Mouse (Mus musculus) kidney, embryonic 16.5 days (tissue): ENCODE measurements around the gene Clip3. TPM values are rescaled to one million over a fixed set of nuclear protein-coding genes. Genes with fewer than 3 reads are reported as not detected.

Experiments
- ATAC-seq: fragments of 200-750 bp; cut with Nextera tagmentation; 2 replicates; pipeline ENCODE4 v1.8.0; 2017; ENCODE audit warnings: moderate TSS enrichment; ENCODE audit not compliant: low FRiP score, low TSS enrichment
- H3K27ac ChIP-seq: fragments of 300-500 bp; sonication (generic); 2 replicates; pipeline ENCODE4 v1.5.1; 2014; ENCODE audit warnings: low read length
- H3K27me3 ChIP-seq: fragments of 300-500 bp; sonication (generic); 2 replicates; pipeline ENCODE4 v1.6.1; 2014; ENCODE audit warnings: low read length, control low read depth, mixed read lengths; ENCODE audit not compliant: insufficient read depth
- H3K36me3 ChIP-seq: fragments of 300-500 bp; sonication (generic); 2 replicates; pipeline ENCODE4 v1.6.1; 2014; ENCODE audit warnings: low read length, control low read depth, mixed read lengths; ENCODE audit not compliant: insufficient read depth
- H3K4me1 ChIP-seq: fragments of 300-500 bp; sonication (generic); 2 replicates; pipeline ENCODE4 v1.6.1; 2014; ENCODE audit warnings: low read length, control low read depth, mixed read lengths; ENCODE audit not compliant: insufficient read depth
- H3K4me2 ChIP-seq: fragments of 300-500 bp; sonication (generic); replicated peaks from 2 replicates; pipeline ENCODE4 v1.6.1; 2014; ENCODE audit warnings: low read depth, low read length
- H3K4me3 ChIP-seq: fragments of 300-500 bp; sonication (generic); 2 replicates; pipeline ENCODE4 v1.5.1; 2014; ENCODE audit warnings: mild to moderate bottlenecking, low read length
- H3K9ac ChIP-seq: fragments of 300-500 bp; sonication (generic); replicated peaks from 2 replicates; pipeline ENCODE4 v1.6.1; 2014; ENCODE audit warnings: low read length
- H3K9me3 ChIP-seq: fragments of 300-500 bp; sonication (generic); 2 replicates; pipeline ENCODE4 v1.6.1; 2016; ENCODE audit warnings: low read length, control low read depth
- WGBS: fragments of 180-500 bp; shearing (Covaris S2); extraction: QIAGEN DNeasy Blood & Tissue Kit; methylation state at CpG from one replicate; pipeline ENCODE4 v1.1.7; 2014; 5-methylcytosine and 5-hydroxymethylcytosine counted together
- polyA plus RNA-seq: library from polyadenylated mRNA; unstranded; fragments of >200 nt; fragmentation: Nextera tagmentation; extraction: Ambion mirVana; gene quantifications from 2 replicates; pipeline ENCODE4 v1.2.1, GENCODE M21; 2015

Clip3 gene
- polyA plus RNA-seq, 1 experiment from 2014 or later = 27.2 TPM

- Histone ChIP-seq H3K27ac (no peak overlapping the region), H3K36me3 (peaks cover 11% of the 10 kb centered on the region), H3K27me3 (no peaks in the 10 kb centered on the region), H3K4me3 (no peak overlapping the region), H3K9me3 (no peaks in the 10 kb centered on the region), H3K9ac (no peak overlapping the region), H3K4me1 (peaks cover 27% of the 10 kb centered on the region), H3K4me2 (no peak overlapping the region)
- WGBS = 89% methylated on average over 12 of the region's 12 CpGs
- no peak for ATAC-seq
These were observed 18.6 kb downstream of the Clip3 start for GRCm38 (mm10) chr7:30310136-30310535.

- Histone ChIP-seq H3K9me3 (no peaks in the 10 kb centered on the region), H3K4me3 (peak overlapping the region; percentile 21), H3K36me3 (no peaks in the 10 kb centered on the region), H3K9ac (0 out of 2 replicates have a peak overlapping the region, but pooled peaks have one; percentile 28), H3K4me2 (peak overlapping the region; percentile 26; the same call in 1 of the 2 replicates), H3K27ac (peak overlapping the region; percentile 37; the same call in 1 of the 2 replicates), H3K27me3 (no peaks in the 10 kb centered on the region), H3K4me1 (peaks cover 27% of the 10 kb centered on the region)
- 31% methylated on average over 27 of the region's 27 CpGs for WGBS
- ATAC-seq = peak; percentile 31; the same call in 1 of the 2 replicates
These were observed 22.3 kb downstream of the Clip3 start for GRCm38 (mm10) chr7:30313666-30314320.

GRCm38 (mm10) chr7:30314721-30315155, 23.2 kb downstream of the Clip3 start, which contains the start of gene Syne4:
TSS of gene Syne4 (plus strand) at chr7:30314807.
- under 1% methylated on average over 9 of the region's 9 CpGs for WGBS
- H3K27ac ChIP-seq = peak within 1 kb of the TSS; percentile 83
- ATAC-seq = peak; percentile 84
- H3K27me3 ChIP-seq = no peaks in the 10 kb centered on the region
- H3K9me3 ChIP-seq = no peaks in the 10 kb centered on the region
- H3K4me2 ChIP-seq = peak within 1 kb of the TSS; percentile 59
- H3K4me1 ChIP-seq = peaks cover 21% of the 10 kb centered on the region
- no peaks in the 10 kb centered on the region for H3K36me3 ChIP-seq
- peak within 1 kb of the TSS; percentile 75 for H3K9ac ChIP-seq
- H3K4me3 ChIP-seq = peak within 1 kb of the TSS; percentile 58

- ATAC-seq = no peak
- H3K27ac ChIP-seq = no peak overlapping the region; the same call in 1 of the 2 replicates
- no peaks in the 10 kb centered on the region for H3K9me3 ChIP-seq
- H3K4me3 ChIP-seq = peak overlapping the region; percentile 58
- H3K36me3 ChIP-seq = no peaks in the 10 kb centered on the region
- 66% methylated on average over 13 of the region's 13 CpGs for WGBS
- peaks cover 18% of the 10 kb centered on the region for H3K4me1 ChIP-seq
- peak overlapping the region; percentile 75 for H3K9ac ChIP-seq
- H3K27me3 ChIP-seq = no peaks in the 10 kb centered on the region
- H3K4me2 ChIP-seq = peak overlapping the region; percentile 59
These were observed 24.3 kb downstream of the Clip3 start for GRCm38 (mm10) chr7:30315559-30316529.

- ATAC-seq = no peak
- 74% methylated on average over 3 of the region's 3 CpGs for WGBS
- Histone ChIP-seq H3K9ac (no peak overlapping the region), H3K4me2 (no peak overlapping the region), H3K27ac (peak overlapping the region; percentile 31; the same call in 1 of the 2 replicates), H3K9me3 (no peaks in the 10 kb centered on the region), H3K36me3 (no peaks in the 10 kb centered on the region), H3K4me3 (no peak overlapping the region), H3K4me1 (peaks cover 30% of the 10 kb centered on the region), H3K27me3 (no peaks in the 10 kb centered on the region)
These were observed 26.6 kb downstream of the Clip3 start for GRCm38 (mm10) chr7:30318142-30318541.

DNA sequence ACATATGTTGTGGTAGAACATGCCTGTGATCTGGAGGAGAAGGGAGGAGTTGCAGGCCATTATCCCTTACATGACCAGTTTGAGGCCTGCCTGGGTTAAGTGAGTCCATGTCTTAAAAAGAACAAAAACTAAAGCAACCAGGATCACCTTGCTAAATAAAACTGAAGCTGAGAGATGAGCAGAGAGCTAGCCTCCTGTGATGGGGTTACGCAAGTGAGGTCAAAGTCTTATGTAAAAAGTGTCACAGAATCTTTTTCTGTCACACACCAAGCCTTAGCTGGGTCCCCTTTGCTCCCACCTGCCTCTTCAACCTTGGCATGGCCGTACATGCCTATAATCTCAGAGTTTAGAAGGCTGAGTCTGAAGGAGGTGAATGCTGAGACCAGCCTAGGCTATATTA, 29.4 kb downstream of the Clip3 start:
- Histone ChIP-seq H3K27me3 (no peaks in the 10 kb centered on the region), H3K9ac (peak overlapping the region; percentile 87), H3K36me3 (no peaks in the 10 kb centered on the region), H3K27ac (no peak overlapping the region), H3K9me3 (no peaks in the 10 kb centered on the region), H3K4me2 (peak overlapping the region; percentile 85), H3K4me1 (peaks cover 16% of the 10 kb centered on the region), H3K4me3 (peak overlapping the region; percentile 79)
- 83% methylated on average over 2 of the region's 2 CpGs for WGBS
- ATAC-seq = no peak

DNA sequence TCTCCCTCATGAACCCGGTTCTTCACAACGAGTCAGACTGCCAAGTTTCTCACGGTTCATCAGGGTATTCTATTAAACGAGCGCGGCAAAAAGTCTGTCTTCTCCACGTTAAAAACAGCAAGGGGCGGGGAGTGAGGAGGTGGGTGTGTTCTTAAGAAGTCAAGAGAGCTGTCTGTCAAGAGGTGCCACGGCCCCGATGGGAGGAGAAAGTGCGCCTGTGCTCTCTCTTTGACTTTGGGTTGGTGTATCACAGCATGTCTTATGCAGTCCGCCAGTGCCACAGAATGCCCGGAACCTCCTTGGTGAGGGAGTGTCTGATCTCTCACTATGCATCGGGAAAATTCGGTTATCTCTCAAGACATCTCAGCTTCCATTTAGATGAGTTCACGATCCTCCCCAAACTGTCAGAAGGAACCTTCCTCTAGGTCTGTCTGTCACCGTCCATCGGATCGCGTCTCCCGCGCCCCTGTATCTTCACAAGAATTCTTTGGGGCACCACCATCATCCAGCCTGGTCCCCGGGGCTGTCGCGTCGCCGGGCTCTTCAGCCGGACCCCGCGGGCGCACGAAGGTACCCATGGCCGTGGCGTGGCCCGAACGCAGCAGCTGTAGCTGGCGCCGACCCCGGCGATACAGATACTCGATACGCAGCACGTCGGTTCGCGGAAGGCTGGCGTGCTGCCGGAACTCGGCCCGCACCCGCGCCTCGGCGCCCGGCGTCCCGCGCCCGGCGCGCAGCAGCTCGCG, 30.2 kb downstream of the Clip3 start, which contains the start of gene E130208F15Rik:
Gene E130208F15Rik (plus strand): TSS at position 202 of the 746 bp plus-strand sequence.
- Histone ChIP-seq H3K4me3 (peak within 1 kb of the TSS; percentile 79), H3K4me2 (peak within 1 kb of the TSS; percentile 85), H3K9ac (peak within 1 kb of the TSS; percentile 87), H3K27me3 (no peaks in the 10 kb centered on the region), H3K4me1 (peaks cover 16% of the 10 kb centered on the region), H3K27ac (peak within 1 kb of the TSS; percentile 91), H3K9me3 (no peaks in the 10 kb centered on the region), H3K36me3 (no peaks in the 10 kb centered on the region)
- peak; percentile 65 for ATAC-seq
- under 1% methylated on average over 62 of the region's 63 CpGs for WGBS

DNA sequence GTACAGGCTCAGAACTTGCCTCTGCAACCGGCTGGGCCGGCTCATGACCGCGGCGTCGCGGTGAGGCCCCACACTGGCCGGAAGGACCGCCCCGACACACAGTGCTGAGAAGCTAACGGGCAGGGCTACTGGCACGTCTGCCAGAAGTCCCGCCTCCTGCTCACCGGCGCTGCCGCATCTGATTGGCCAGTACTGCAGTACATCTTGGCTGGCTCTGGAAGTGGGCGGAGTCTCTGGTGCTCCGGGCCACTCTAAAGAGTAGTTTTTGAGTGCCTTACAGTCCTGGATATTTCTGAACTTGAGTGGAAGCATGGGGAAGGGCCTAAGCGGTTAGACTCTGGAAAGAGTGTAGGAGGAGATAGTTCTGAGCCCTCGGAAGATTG, 30.7 kb downstream of the Clip3 start:
- H3K27ac ChIP-seq = peak overlapping the region; percentile 91
- no peaks in the 10 kb centered on the region for H3K9me3 ChIP-seq
- H3K4me1 ChIP-seq = peaks cover 20% of the 10 kb centered on the region
- H3K4me2 ChIP-seq = peak overlapping the region; percentile 85
- peak overlapping the region; percentile 87 for H3K9ac ChIP-seq
- under 1% methylated on average over 20 of the region's 20 CpGs for WGBS
- no peaks in the 10 kb centered on the region for H3K27me3 ChIP-seq
- H3K36me3 ChIP-seq = no peaks in the 10 kb centered on the region
- H3K4me3 ChIP-seq = peak overlapping the region; percentile 79
- ATAC-seq = peak; percentile 98

GRCm38 (mm10) chr7:30322865-30323264, 31.3 kb downstream of the Clip3 start:
- H3K4me3 ChIP-seq = peak overlapping the region; percentile 79
- peak overlapping the region; percentile 91 for H3K27ac ChIP-seq
- peak overlapping the region; percentile 73 for H3K9ac ChIP-seq
- WGBS = 38% methylated on average over 6 of the region's 6 CpGs
- H3K36me3 ChIP-seq = no peaks in the 10 kb centered on the region
- no peak; the same call in 1 of the 2 replicates for ATAC-seq
- H3K27me3 ChIP-seq = no peaks in the 10 kb centered on the region
- no peaks in the 10 kb centered on the region for H3K9me3 ChIP-seq
- peaks cover 26% of the 10 kb centered on the region for H3K4me1 ChIP-seq
- H3K4me2 ChIP-seq = peak overlapping the region; percentile 85
